Mouse (Mus musculus): ENCODE data around the gene 5530401A14Rik. TPM values are rescaled to one million over a fixed set of nuclear protein-coding genes. Genes with fewer than 3 reads are reported as not detected.

The 5530401A14Rik gene
- not detected in 2 replicates for polyA plus RNA-seq (2015; fragmentation: Nextera tagmentation; extraction: Ambion mirVana)

GRCm38 (mm10) chr11:81860250-81860972 lies at the start of gene 5530401A14Rik:
Gene 5530401A14Rik, plus strand, starts transcription at chr11:81860673.

Other genes starting within 250 kb of the 5530401A14Rik start
- gene Asic2, start 107.8 kb downstream of the 5530401A14Rik start, polyA plus RNA-seq (2015; fragmentation: Nextera tagmentation; extraction: Ambion mirVana) = 0.05 TPM in 1 of 2 replicates, not detected in the other
- gene Ccl2, start 174.9 kb downstream of the 5530401A14Rik start, polyA plus RNA-seq (2015; fragmentation: Nextera tagmentation; extraction: Ambion mirVana) = 10.1 and 13.4 TPM in 2 replicates
- gene Gm17268, start 177.9 kb downstream of the 5530401A14Rik start, polyA plus RNA-seq (2015; fragmentation: Nextera tagmentation; extraction: Ambion mirVana) = not detected in 2 replicates
- gene Ccl7, start 185.0 kb downstream of the 5530401A14Rik start, polyA plus RNA-seq (2015; fragmentation: Nextera tagmentation; extraction: Ambion mirVana) = 6.5 and 10.2 TPM in 2 replicates
- gene Ccl11, start 197.2 kb downstream of the 5530401A14Rik start, polyA plus RNA-seq (2015; fragmentation: Nextera tagmentation; extraction: Ambion mirVana) = 5.2 and 9.9 TPM in 2 replicates
- 11.0 and 12.8 TPM in 2 replicates for gene Ccl12, start 241.2 kb downstream of the 5530401A14Rik start, polyA plus RNA-seq (2015; fragmentation: Nextera tagmentation; extraction: Ambion mirVana)